ENCODE assay signal across 25 mouse cellular contexts in genomic region chr9:65172654-65173053, GRCm38 (mm10). TPM values are rescaled to one million over a fixed set of nuclear protein-coding genes. Genes with fewer than 3 reads are reported as not detected.
DNase-seq lines count a peak whose midpoint lies in the region; ATAC-seq lines count a peak whose summit lies in the region.
"Had no signal": no experiment of that assay in that cellular context is flagged by ENCODE, and none has a peak within 500 bp of the region (broad histone marks: within the 10 kb centered on the region; RNA-seq: fewer than 3 reads in every experiment).

No protein-coding gene starts in this region.

- no peaks in the 10 kb centered on the region for H3K9me3 ChIP-seq in hindbrain, embryonic 11.5 days (ENCODE audit: control insufficient read depth, low read length)
- H3K9me3 ChIP-seq in hindbrain, embryonic 13.5 days, result no peaks in the 10 kb centered on the region
- H3K9me3 ChIP-seq in midbrain, embryonic 13.5 days, result no peaks in the 10 kb centered on the region
- H3K9me3 ChIP-seq in midbrain, embryonic 15.5 days, result no peaks in the 10 kb centered on the region
- no peaks in the 10 kb centered on the region for H3K9me3 ChIP-seq in limb, embryonic 10.5 days (replicated peaks)
- H3K9me3 ChIP-seq: embryonic facial prominence, embryonic 13.5 days; forebrain, embryonic 15.5 days; G1E; heart, embryonic 10.5 days had no signal

- H3K4me1 ChIP-seq in hindbrain, embryonic 11.5 days (replicated peaks; ENCODE audit: control insufficient read depth, insufficient read depth, low read length), result peaks cover 23% of the 10 kb centered on the region
- H3K4me1 ChIP-seq in hindbrain, embryonic 13.5 days (replicated peaks), result peaks cover 50% of the 10 kb centered on the region
- peaks cover 54% of the 10 kb centered on the region for H3K4me1 ChIP-seq in midbrain, embryonic 13.5 days (replicated peaks)
- peaks cover 34% of the 10 kb centered on the region for H3K4me1 ChIP-seq in midbrain, embryonic 15.5 days
- peaks cover 95% of the 10 kb centered on the region for H3K4me1 ChIP-seq in limb, embryonic 10.5 days

- 0 out of 2 replicates have a peak overlapping the region, but pooled peaks have one; percentile 27 for H3K27ac ChIP-seq in hindbrain, embryonic 11.5 days (ENCODE audit: low read depth, low read length)
- H3K27ac ChIP-seq in hindbrain, embryonic 13.5 days, result no peak overlapping the region; the same call in 1 of the 2 replicates
- H3K27ac ChIP-seq in midbrain, embryonic 13.5 days, result peak overlapping the region; percentile 14; the same call in 1 of the 2 replicates
- H3K27ac ChIP-seq in midbrain, embryonic 15.5 days, result no peak overlapping the region
- H3K27ac ChIP-seq in limb, embryonic 10.5 days, result peak overlapping the region; percentile 82
- H3K27ac ChIP-seq: embryonic facial prominence, embryonic 13.5 days; forebrain, embryonic 15.5 days; heart, embryonic 10.5 days had no signal

- WGBS in hindbrain, embryonic 11.5 days, result 63% methylated on average over 9 of the region's 9 CpGs
- WGBS in hindbrain, embryonic 13.5 days, result 71% methylated on average over 9 of the region's 9 CpGs
- 84% methylated on average over 9 of the region's 9 CpGs for WGBS in midbrain, embryonic 13.5 days
- WGBS in midbrain, embryonic 15.5 days, result 84% methylated on average over 9 of the region's 9 CpGs
- 10% methylated on average over 9 of the region's 9 CpGs for WGBS in limb, embryonic 10.5 days

- no peaks in the 10 kb centered on the region for H3K36me3 ChIP-seq in hindbrain, embryonic 11.5 days (ENCODE audit: control insufficient read depth, insufficient read depth, low read length)
- peaks cover 5% of the 10 kb centered on the region; the same call in 1 of the 2 replicates for H3K36me3 ChIP-seq in hindbrain, embryonic 13.5 days
- peaks cover 12% of the 10 kb centered on the region; the same call in 1 of the 2 replicates for H3K36me3 ChIP-seq in midbrain, embryonic 13.5 days
- H3K36me3 ChIP-seq in midbrain, embryonic 15.5 days (replicated peaks), result no peaks in the 10 kb centered on the region
- H3K36me3 ChIP-seq in limb, embryonic 10.5 days, result peaks cover 63% of the 10 kb centered on the region
- H3K36me3 ChIP-seq: embryonic facial prominence, embryonic 13.5 days; forebrain, embryonic 15.5 days; G1E had no signal

- peak; percentile 71 for DNase-seq in embryo, embryonic 10 days (ENCODE audit: low spot score)
- no peak for DNase-seq in embryo, embryonic 9.5 days (ENCODE audit: extremely low spot score)
- DNase-seq in hindbrain, embryonic 11.5 days (ENCODE audit: low spot score), result no peak
- peak; percentile 72 for DNase-seq in limb, embryonic 10.5 days (ENCODE audit: low spot score)
- no peak for DNase-seq in adrenal gland, adult 8-10 months
- DNase-seq: adrenal gland, postnatal 10 days; B cell, adult 2 months; cerebellum, adult 11 months; cerebellum, adult 8-10 months; cerebellum, postnatal 14 days; gastrocnemius, postnatal 10 days; heart, adult 18-20 months; heart, postnatal 10 days; heart, postnatal 4 days had no signal

- no peak overlapping the region for H3K4me2 ChIP-seq in hindbrain, embryonic 11.5 days (replicated peaks; ENCODE audit: low read depth, low read length)
- no peak overlapping the region for H3K4me2 ChIP-seq in hindbrain, embryonic 13.5 days
- H3K4me2 ChIP-seq in midbrain, embryonic 13.5 days (replicated peaks), result no peak overlapping the region
- no peak overlapping the region for H3K4me2 ChIP-seq in midbrain, embryonic 15.5 days
- H3K4me2 ChIP-seq: embryonic facial prominence, embryonic 13.5 days; forebrain, embryonic 15.5 days had no signal

- ATAC-seq in hindbrain, embryonic 11.5 days (ENCODE audit: low FRiP score), result no peak
- no peak for ATAC-seq in hindbrain, embryonic 13.5 days (ENCODE audit: low FRiP score)
- ATAC-seq in midbrain, embryonic 13.5 days, result no peak
- ATAC-seq in midbrain, embryonic 15.5 days (replicated peaks), result no peak
- ATAC-seq: CD4-positive, CD25-positive, alpha-beta regulatory T cell, adult 4 months; forebrain, embryonic 15.5 days; hindbrain, embryonic 16.5 days; inflammation-experienced regulatory T-cells, adult 6 months had no signal

- no peak overlapping the region for H3K9ac ChIP-seq in hindbrain, embryonic 11.5 days (ENCODE audit: low read depth, low read length)
- H3K9ac ChIP-seq in hindbrain, embryonic 13.5 days, result no peak overlapping the region
- H3K9ac ChIP-seq in midbrain, embryonic 13.5 days (replicated peaks), result no peak overlapping the region
- no peak overlapping the region for H3K9ac ChIP-seq in midbrain, embryonic 15.5 days
- H3K9ac ChIP-seq: embryonic facial prominence, embryonic 13.5 days; forebrain, embryonic 15.5 days had no signal

- H3K4me3 ChIP-seq in hindbrain, embryonic 11.5 days (ENCODE audit: low read depth, low read length), result no peak overlapping the region
- no peak overlapping the region for H3K4me3 ChIP-seq in hindbrain, embryonic 13.5 days
- H3K4me3 ChIP-seq in midbrain, embryonic 13.5 days (replicated peaks), result no peak overlapping the region
- no peak overlapping the region for H3K4me3 ChIP-seq in midbrain, embryonic 15.5 days
- peak overlapping the region; percentile 24 for H3K4me3 ChIP-seq in limb, embryonic 10.5 days
- H3K4me3 ChIP-seq: embryonic facial prominence, embryonic 13.5 days; forebrain, embryonic 15.5 days; heart, embryonic 10.5 days had no signal

- H3K27me3 ChIP-seq in hindbrain, embryonic 11.5 days (ENCODE audit: control insufficient read depth, insufficient read depth, low read length), result no peaks in the 10 kb centered on the region
- H3K27me3 ChIP-seq in hindbrain, embryonic 13.5 days, result no peaks in the 10 kb centered on the region
- no peaks in the 10 kb centered on the region for H3K27me3 ChIP-seq in midbrain, embryonic 13.5 days
- H3K27me3 ChIP-seq in midbrain, embryonic 15.5 days (replicated peaks), result no peaks in the 10 kb centered on the region
- no peaks in the 10 kb centered on the region for H3K27me3 ChIP-seq in limb, embryonic 10.5 days (ENCODE audit: low read depth, poor library complexity, severe bottlenecking)
- H3K27me3 ChIP-seq: embryonic facial prominence, embryonic 13.5 days; forebrain, embryonic 15.5 days had no signal

RNA-seq across cellular contexts. Expression of gene Parp16, which starts 22.5 kb away (rescaled TPM):
- polyA plus RNA-seq in hindbrain, embryonic 11.5 days (2014; fragmentation: Nextera tagmentation; extraction: Ambion mirVana), result 4.0 and 6.5 TPM in 2 replicates
- polyA plus RNA-seq in hindbrain, embryonic 13.5 days (2015; fragmentation: Nextera tagmentation; extraction: Ambion mirVana), result 5.9 and 6.1 TPM in 2 replicates
- polyA plus RNA-seq in midbrain, embryonic 13.5 days (2015; fragmentation: Nextera tagmentation; extraction: Ambion mirVana), result 4.8 and 5.6 TPM in 2 replicates
- 6.8 and 7.6 TPM in 2 replicates for polyA plus RNA-seq in midbrain, embryonic 15.5 days (2015; fragmentation: Nextera tagmentation; extraction: Ambion mirVana)
- 8.7 and 9.0 TPM in 2 replicates for polyA plus RNA-seq in limb, embryonic 10.5 days (2016; fragmentation: Nextera tagmentation; extraction: Ambion mirVana)
- total RNA-seq in adrenal gland, adult 8-10 months (2022), result 10 to 100 TPM; 16.2 to 44.2 (median 33.1) TPM

RNA-seq across cellular contexts. Expression of gene Igdcc3, which starts 31.7 kb away (rescaled TPM):
- polyA plus RNA-seq in hindbrain, embryonic 11.5 days (2014; fragmentation: Nextera tagmentation; extraction: Ambion mirVana), result 46.0 and 49.6 TPM in 2 replicates
- 13.8 and 15.5 TPM in 2 replicates for polyA plus RNA-seq in hindbrain, embryonic 13.5 days (2015; fragmentation: Nextera tagmentation; extraction: Ambion mirVana)
- polyA plus RNA-seq in midbrain, embryonic 13.5 days (2015; fragmentation: Nextera tagmentation; extraction: Ambion mirVana), result 23.5 and 25.2 TPM in 2 replicates
- polyA plus RNA-seq in midbrain, embryonic 15.5 days (2015; fragmentation: Nextera tagmentation; extraction: Ambion mirVana), result 12.8 and 14.1 TPM in 2 replicates
- polyA plus RNA-seq in limb, embryonic 10.5 days (2016; fragmentation: Nextera tagmentation; extraction: Ambion mirVana), result 230 and 420 TPM in 2 replicates
- total RNA-seq in adrenal gland, adult 8-10 months (2022), result 1 to 10 TPM in 3 of 4 experiments, under 1 TPM in 1; 0.84 to 4.0 (median 2.4) TPM
- total RNA-seq: common myeloid progenitor, adult 5-6 weeks had no signal
- polyA plus RNA-seq: CD4-positive, CD25-positive, alpha-beta regulatory T cell, adult 4 months; G1E; inflammation-experienced regulatory T-cells, adult 6 months had no signal

Comparison
In these comparisons a context has a peak if more than half of its experiments do, and no peak if none do; other contexts are left out.
1. DNase-seq: peak in embryo, embryonic 10 days (single experiment) and limb, embryonic 10.5 days (single experiment); none in embryo, embryonic 9.5 days (single experiment), hindbrain, embryonic 11.5 days (single experiment) and adrenal gland, adult 8-10 months (single experiment).
2. H3K27ac ChIP-seq: peak in hindbrain, embryonic 11.5 days (single experiment), midbrain, embryonic 13.5 days (single experiment) and limb, embryonic 10.5 days (single experiment); none in hindbrain, embryonic 13.5 days (single experiment) and midbrain, embryonic 15.5 days (single experiment).